Mouse (Mus musculus): ENCODE measurements around the gene Gm9887. TPM values are rescaled to one million over a fixed set of nuclear protein-coding genes. Genes with fewer than 3 reads are reported as not detected.
"Not testable (repeated sequence)": the region's sequence is repeated elsewhere in the genome, so short reads cannot be mapped to it uniquely, and the experiment has no call there.

The Gm9887 gene
- polyA plus RNA-seq, 1 experiment from 2014 or later, result 0.74 TPM

- Histone ChIP-seq H3K27ac (ENCODE audit: low read length) (no peak overlapping the region; the same call in 1 of the 2 replicates), H3K9ac (replicated peaks; ENCODE audit: low read depth, low read length) (no peak overlapping the region), H3K4me2 (replicated peaks; ENCODE audit: low read depth, low read length) (no peak overlapping the region), H3K9me3 (ENCODE audit: control insufficient read depth, low read depth, low read length) (no peaks in the 10 kb centered on the region), H3K27me3 (ENCODE audit: control insufficient read depth, insufficient read depth, low read length) (no peaks in the 10 kb centered on the region), H3K4me1 (ENCODE audit: control insufficient read depth, insufficient read depth, low read length) (0 out of 2 replicates have a peak, but pooled peaks cover 5% of the 10 kb centered on the region), H3K36me3 (ENCODE audit: control insufficient read depth, insufficient read depth, low read length) (no peaks in the 10 kb centered on the region), H3K4me3 (ENCODE audit: low read depth, low read length) (no peak overlapping the region)
- WGBS, result 55% methylated on average over 2 of the region's 2 CpGs
- no peak for ATAC-seq (ENCODE audit: insufficient number of reproducible peaks, insufficient read depth, low FRiP score, low read depth)
These were observed 4.7 kb downstream of the Gm9887 start for GRCm38 (mm10) chr12:69367557-69367956.

DNA sequence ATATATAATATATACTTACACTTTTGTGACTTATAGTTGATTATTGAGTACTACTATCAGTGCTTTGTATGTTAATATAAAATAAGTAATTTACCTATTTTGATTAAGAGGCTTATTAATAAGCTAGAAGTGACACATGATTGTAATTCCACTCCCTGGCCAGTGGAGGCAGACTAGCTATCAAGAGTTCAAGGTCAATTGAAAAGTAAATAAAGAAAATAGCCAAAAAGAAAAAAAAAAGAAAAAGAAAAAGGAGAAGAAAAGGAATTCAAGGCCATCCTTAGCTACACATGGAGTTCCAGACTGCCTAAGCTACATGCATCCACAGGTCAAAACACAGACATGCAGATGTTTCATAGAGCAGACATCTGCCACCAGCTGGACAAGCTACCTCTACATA is 5.8 kb downstream of the Gm9887 start:
- no peak overlapping the region for H3K4me2 ChIP-seq (replicated peaks; ENCODE audit: low read depth, low read length)
- no peak overlapping the region for H3K27ac ChIP-seq (ENCODE audit: low read length)
- no peaks in the 10 kb centered on the region for H3K9me3 ChIP-seq (ENCODE audit: control insufficient read depth, low read depth, low read length)
- no peaks in the 10 kb centered on the region for H3K36me3 ChIP-seq (ENCODE audit: control insufficient read depth, insufficient read depth, low read length)
- H3K9ac ChIP-seq (replicated peaks; ENCODE audit: low read depth, low read length), result no peak overlapping the region
- no peak for ATAC-seq (ENCODE audit: insufficient number of reproducible peaks, insufficient read depth, low FRiP score, low read depth)
- H3K4me1 ChIP-seq (ENCODE audit: control insufficient read depth, insufficient read depth, low read length), result peaks cover 8% of the 10 kb centered on the region; the same call in 1 of the 2 replicates
- no peaks in the 10 kb centered on the region for H3K27me3 ChIP-seq (ENCODE audit: control insufficient read depth, insufficient read depth, low read length)
- no peak overlapping the region for H3K4me3 ChIP-seq (ENCODE audit: low read depth, low read length)

DNA sequence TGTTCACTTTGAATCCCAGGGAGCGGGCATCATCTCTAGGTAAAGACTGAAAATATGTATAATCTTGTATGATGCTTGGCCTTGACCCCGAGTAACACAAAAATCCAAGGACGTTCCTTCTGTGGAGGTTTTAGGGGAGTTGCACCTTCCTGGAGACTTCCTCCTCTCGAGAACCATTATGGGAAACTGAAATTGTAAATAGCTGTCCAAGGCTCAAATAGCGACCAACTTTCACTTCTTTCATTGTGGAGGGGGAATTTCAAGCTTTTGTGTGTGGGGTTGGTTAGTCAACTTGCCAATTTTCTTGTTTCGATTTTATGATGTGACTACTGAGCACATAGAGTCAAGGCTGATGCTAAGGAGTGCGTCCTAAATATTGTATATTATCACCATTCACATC is 6.5 kb downstream of the Gm9887 start:
- 80% methylated on average over 7 of the region's 7 CpGs for WGBS
- ATAC-seq (ENCODE audit: insufficient number of reproducible peaks, insufficient read depth, low FRiP score, low read depth), result no peak
- Histone ChIP-seq H3K9ac (replicated peaks; ENCODE audit: low read depth, low read length) (no peak overlapping the region), H3K27ac (ENCODE audit: low read length) (no peak overlapping the region), H3K9me3 (ENCODE audit: control insufficient read depth, low read depth, low read length) (no peaks in the 10 kb centered on the region), H3K4me2 (replicated peaks; ENCODE audit: low read depth, low read length) (no peak overlapping the region), H3K4me1 (ENCODE audit: control insufficient read depth, insufficient read depth, low read length) (peaks cover 7% of the 10 kb centered on the region; the same call in 1 of the 2 replicates), H3K36me3 (ENCODE audit: control insufficient read depth, insufficient read depth, low read length) (no peaks in the 10 kb centered on the region), H3K27me3 (ENCODE audit: control insufficient read depth, insufficient read depth, low read length) (no peaks in the 10 kb centered on the region), H3K4me3 (ENCODE audit: low read depth, low read length) (no peak overlapping the region)

- H3K4me1 ChIP-seq (ENCODE audit: control insufficient read depth, insufficient read depth, low read length), result peaks cover 5% of the 10 kb centered on the region; the same call in 1 of the 2 replicates
- peak; percentile 64 for ATAC-seq (ENCODE audit: insufficient number of reproducible peaks, insufficient read depth, low FRiP score, low read depth)
- H3K4me2 ChIP-seq (replicated peaks; ENCODE audit: low read depth, low read length), result peak overlapping the region; percentile 64
- no peaks in the 10 kb centered on the region for H3K36me3 ChIP-seq (ENCODE audit: control insufficient read depth, insufficient read depth, low read length)
- peak overlapping the region; percentile 50 for H3K9ac ChIP-seq (replicated peaks; ENCODE audit: low read depth, low read length)
- WGBS, result 3% methylated on average over 31 of the region's 32 CpGs
- H3K27ac ChIP-seq (ENCODE audit: low read length), result peak overlapping the region; percentile 78
- H3K27me3 ChIP-seq (ENCODE audit: control insufficient read depth, insufficient read depth, low read length), result no peaks in the 10 kb centered on the region
- no peaks in the 10 kb centered on the region for H3K9me3 ChIP-seq (ENCODE audit: control insufficient read depth, low read depth, low read length)
- peak overlapping the region; percentile 48 for H3K4me3 ChIP-seq (ENCODE audit: low read depth, low read length)
These were observed 8.1 kb downstream of the Gm9887 start for GRCm38 (mm10) chr12:69363899-69364762.

DNA sequence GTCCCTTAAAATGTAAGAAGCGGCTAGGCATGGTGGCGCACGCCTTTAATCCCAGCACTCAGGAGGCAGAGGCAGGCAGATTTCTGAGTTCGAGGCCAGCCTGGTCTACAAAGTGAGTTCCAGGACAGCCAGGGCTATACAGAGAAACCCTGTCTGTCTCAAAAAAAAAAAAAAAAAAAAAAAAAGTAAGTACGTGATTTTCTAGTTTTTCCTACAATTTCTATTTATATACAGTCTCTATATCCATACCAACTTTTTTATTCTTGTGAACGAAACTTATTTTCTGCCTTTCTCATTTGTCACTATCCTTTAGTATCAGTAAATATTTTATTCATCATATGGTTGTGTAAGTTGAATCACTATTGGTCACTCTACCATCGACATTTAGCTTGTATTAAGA is 9.1 kb downstream of the Gm9887 start:
- H3K36me3 ChIP-seq (ENCODE audit: control insufficient read depth, insufficient read depth, low read length); H3K4me3 ChIP-seq (ENCODE audit: low read depth, low read length); ATAC-seq (ENCODE audit: insufficient number of reproducible peaks, insufficient read depth, low FRiP score, low read depth); H3K9ac ChIP-seq (replicated peaks; ENCODE audit: low read depth, low read length); H3K9me3 ChIP-seq (ENCODE audit: control insufficient read depth, low read depth, low read length); H3K4me1 ChIP-seq (ENCODE audit: control insufficient read depth, insufficient read depth, low read length); H3K27ac ChIP-seq (ENCODE audit: low read length); H3K27me3 ChIP-seq (ENCODE audit: control insufficient read depth, insufficient read depth, low read length); H3K4me2 ChIP-seq (replicated peaks; ENCODE audit: low read depth, low read length): not testable (repeated sequence)
- 92% methylated on average over 6 of the region's 7 CpGs for WGBS

GRCm38 (mm10) chr12:69362388-69362787 is 9.9 kb downstream of the Gm9887 start:
- Histone ChIP-seq H3K9ac (replicated peaks; ENCODE audit: low read depth, low read length) (no peak overlapping the region), H3K4me2 (replicated peaks; ENCODE audit: low read depth, low read length) (peak overlapping the region; percentile 84), H3K4me1 (ENCODE audit: control insufficient read depth, insufficient read depth, low read length) (peaks cover 5% of the 10 kb centered on the region; the same call in 1 of the 2 replicates), H3K27me3 (ENCODE audit: control insufficient read depth, insufficient read depth, low read length) (no peaks in the 10 kb centered on the region), H3K4me3 (ENCODE audit: low read depth, low read length) (peak overlapping the region; percentile 45; the same call in 1 of the 2 replicates), H3K9me3 (ENCODE audit: control insufficient read depth, low read depth, low read length) (no peaks in the 10 kb centered on the region), H3K36me3 (ENCODE audit: control insufficient read depth, insufficient read depth, low read length) (no peaks in the 10 kb centered on the region), H3K27ac (ENCODE audit: low read length) (peak overlapping the region; percentile 99; the same call in 1 of the 2 replicates)
- no peak for ATAC-seq (ENCODE audit: insufficient number of reproducible peaks, insufficient read depth, low FRiP score, low read depth)
- 46% methylated on average over 4 of the region's 4 CpGs for WGBS

DNA sequence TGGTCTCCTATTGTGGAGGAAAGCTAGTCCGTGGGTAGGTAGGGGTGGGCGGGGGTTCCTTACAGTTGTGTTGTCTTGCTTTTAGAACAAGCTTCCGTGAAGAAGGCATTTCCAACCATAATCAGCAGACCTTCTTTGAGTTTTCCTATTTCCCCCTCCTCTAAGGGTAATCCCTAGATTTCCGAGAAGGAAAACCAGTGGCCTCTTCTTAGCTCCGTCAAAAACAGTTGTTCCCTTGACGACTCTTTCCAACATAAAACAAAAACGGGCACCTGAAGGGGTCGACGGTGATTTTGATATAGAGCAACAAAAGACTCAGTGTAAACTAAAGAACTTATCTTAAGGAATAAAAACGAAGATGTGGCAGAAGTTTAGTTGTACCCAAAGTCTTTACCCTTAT is 10.3 kb downstream of the Gm9887 start:
- Histone ChIP-seq H3K9me3 (ENCODE audit: control insufficient read depth, low read depth, low read length) (no peaks in the 10 kb centered on the region), H3K27ac (ENCODE audit: low read length) (peak overlapping the region; percentile 99), H3K4me2 (replicated peaks; ENCODE audit: low read depth, low read length) (peak overlapping the region; percentile 84), H3K4me1 (ENCODE audit: control insufficient read depth, insufficient read depth, low read length) (peaks cover 5% of the 10 kb centered on the region; the same call in 1 of the 2 replicates), H3K36me3 (ENCODE audit: control insufficient read depth, insufficient read depth, low read length) (no peaks in the 10 kb centered on the region), H3K9ac (replicated peaks; ENCODE audit: low read depth, low read length) (peak overlapping the region; percentile 45), H3K4me3 (ENCODE audit: low read depth, low read length) (peak overlapping the region; percentile 45), H3K27me3 (ENCODE audit: control insufficient read depth, insufficient read depth, low read length) (no peaks in the 10 kb centered on the region)
- WGBS, result 4% methylated on average over 10 of the region's 10 CpGs
- ATAC-seq (ENCODE audit: insufficient number of reproducible peaks, insufficient read depth, low FRiP score, low read depth), result no peak

DNA sequence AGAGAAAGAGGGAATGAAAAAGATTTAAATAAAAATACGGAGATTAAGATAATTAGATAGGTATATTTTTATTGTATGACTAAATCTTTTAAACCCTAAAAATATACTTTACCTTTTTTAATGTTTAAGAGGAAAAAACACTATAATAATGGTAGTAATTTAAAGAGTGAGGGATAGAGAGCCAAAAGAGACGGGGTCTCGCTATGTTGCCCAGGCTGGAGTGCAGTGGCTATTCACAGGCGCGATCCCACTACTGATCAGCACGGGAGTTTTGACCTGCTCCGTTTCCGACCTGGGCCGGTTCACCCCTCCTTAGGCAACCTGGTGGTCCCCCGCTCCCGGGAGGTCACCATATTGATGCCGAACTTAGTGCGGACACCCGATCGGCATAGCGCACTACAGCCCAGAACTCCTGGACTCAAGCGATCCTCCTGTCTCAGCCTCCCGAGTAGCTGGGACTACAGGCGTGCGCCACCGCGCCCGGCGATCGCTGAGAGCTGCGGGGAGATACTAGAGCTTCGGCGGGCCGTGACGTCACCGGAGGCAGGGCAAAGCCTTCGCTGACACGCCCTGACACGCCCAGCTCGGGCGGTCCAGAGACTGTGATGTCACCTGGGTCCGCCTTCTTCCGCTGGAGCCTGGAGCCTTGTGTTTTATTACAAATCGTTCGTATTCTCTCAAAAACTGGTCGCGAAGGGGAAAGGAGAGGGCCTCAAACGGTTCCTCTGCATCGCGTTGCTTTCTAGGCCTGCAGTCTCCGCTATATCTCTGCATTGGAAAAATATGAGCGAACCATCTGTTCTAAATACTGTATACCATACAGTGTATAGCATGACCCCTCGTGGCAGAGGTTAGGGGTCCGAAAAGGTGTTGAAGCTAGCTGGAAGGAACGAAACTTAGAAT is 11.0 kb downstream of the Gm9887 start:
- ATAC-seq (ENCODE audit: insufficient number of reproducible peaks, insufficient read depth, low FRiP score, low read depth), result peak; percentile 93
- Histone ChIP-seq H3K27ac (ENCODE audit: low read length) (peak overlapping the region; percentile 99), H3K4me2 (replicated peaks; ENCODE audit: low read depth, low read length) (peak overlapping the region; percentile 84), H3K9ac (replicated peaks; ENCODE audit: low read depth, low read length) (peak overlapping the region; percentile 45), H3K4me3 (ENCODE audit: low read depth, low read length) (peak overlapping the region; percentile 45)
- under 1% methylated on average over 40 of the region's 50 CpGs for WGBS
- not testable (repeated sequence) for H3K4me1 ChIP-seq (ENCODE audit: control insufficient read depth, insufficient read depth, low read length); H3K27me3 ChIP-seq (ENCODE audit: control insufficient read depth, insufficient read depth, low read length); H3K9me3 ChIP-seq (ENCODE audit: control insufficient read depth, low read depth, low read length); H3K36me3 ChIP-seq (ENCODE audit: control insufficient read depth, insufficient read depth, low read length)

All from stomach, embryonic 14.5 days (tissue).